Mouse (Mus musculus): ENCODE data around the gene Ncam2.

- TF ChIP-seq CTCF (conservative IDR thresholded peaks at IDR 0.05; ENCODE audit: low read length) = peak; percentile 48
- no peak for TF ChIP-seq NANOG (IDR thresholded peaks at IDR 0.05; ENCODE audit: borderline replicate concordance, low read length)
Observed at GRCm38 (mm10) chr16:81330539-81330938, 130.0 kb downstream of the Ncam2 start.

Data from E14TG2a.4 (cell line).